Mouse (Mus musculus) gonadal fat pad, adult 2 months (tissue): ENCODE measurements around the gene Ucp1. TPM values are rescaled to one million over a fixed set of nuclear protein-coding genes. Genes with fewer than 3 reads are reported as not detected.

Experiments
- DNase-seq: peaks from one replicate; pipeline ENCODE4 v3.0.0-alpha.2; 2012; ENCODE audit warnings: low read depth
- polyA plus RNA-seq: library from polyadenylated mRNA; depleted of rRNA; stranded (reverse); fragments of >200 nt; gene quantifications from 2 replicates; pipeline ENCODE4 v1.2.3, GENCODE M21; 2012; rRNA removed

The Ucp1 gene
- polyA plus RNA-seq, 1 experiment, result 0.59 TPM

- DNase-seq, result peak; percentile 27
These were observed 41.9 kb downstream of the Ucp1 start, which contains the start of gene Elmod2 for GRCm38 (mm10) chr8:83331899-83332697. Gene Elmod2 (minus strand): TSS chr8:83332486.

GRCm38 (mm10) chr8:83332864-83333263 is 42.7 kb downstream of the Ucp1 start:
- peak; percentile 5 for DNase-seq

GRCm38 (mm10) chr8:83342076-83342475 is 51.9 kb downstream of the Ucp1 start:
- DNase-seq, result no peak

GRCm38 (mm10) chr8:83342693-83343092 is 52.5 kb downstream of the Ucp1 start:
- DNase-seq, result no peak

Other genes with a start within 250 kb of the Ucp1 start
- 27.1 and 51.2 TPM in 2 replicates for gene Tbc1d9, start 125.0 kb upstream of the Ucp1 start, polyA plus RNA-seq
- gene Gm10645, start 124.2 kb upstream of the Ucp1 start, polyA plus RNA-seq, result 4.8 and 5.6 TPM in 2 replicates
- gene Elmod2, start 42.1 kb downstream of the Ucp1 start, polyA plus RNA-seq, result 6.4 and 7.4 TPM in 2 replicates
- gene Mgat4d, start 58.1 kb downstream of the Ucp1 start, polyA plus RNA-seq, result not detected in 2 replicates
- gene Clgn, start 99.5 kb downstream of the Ucp1 start, polyA plus RNA-seq, result 0.15 and 0.42 TPM in 2 replicates
- 10.6 and 14.3 TPM in 2 replicates for gene Scoc, start 168.0 kb downstream of the Ucp1 start, polyA plus RNA-seq
- gene Olfr370, start 245.4 kb downstream of the Ucp1 start, polyA plus RNA-seq, result 0.11 TPM in 1 of 2 replicates, not detected in the other